10 mouse cellular contexts compared by ENCODE assay signal in the genomic region with DNA sequence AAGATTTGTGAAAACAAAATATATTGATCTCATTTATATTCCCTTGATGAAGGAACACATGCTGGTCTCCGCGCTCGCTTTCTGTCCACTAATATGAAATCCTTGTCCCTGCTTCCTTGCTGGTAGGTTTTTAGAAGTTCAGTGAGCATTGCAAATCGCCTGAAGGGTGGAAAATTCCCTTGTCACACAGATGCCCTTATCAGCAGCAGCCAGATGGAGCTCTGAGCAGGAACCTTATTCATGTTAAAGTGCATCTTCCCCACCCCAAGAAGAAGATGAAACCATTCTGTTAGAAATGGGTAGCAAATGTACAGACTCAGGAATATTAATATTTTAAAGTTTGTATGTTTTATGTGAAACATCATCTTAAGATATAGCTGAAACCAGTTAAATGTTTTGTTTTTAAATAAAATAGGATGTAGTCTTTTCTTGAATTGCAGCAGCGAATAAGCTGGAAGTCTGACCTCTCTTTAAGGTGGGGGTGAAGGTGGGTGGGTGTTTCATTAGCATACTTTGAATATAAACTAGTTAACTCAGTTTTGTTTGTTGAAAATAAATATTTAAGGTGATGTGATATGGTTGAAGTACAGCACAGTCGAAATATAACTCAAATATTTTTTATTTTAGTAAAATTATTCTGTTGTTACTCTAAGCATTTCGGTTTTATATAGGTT. TPM values are rescaled to one million over a fixed set of nuclear protein-coding genes. Genes with fewer than 3 reads are reported as not detected.
A peak's percentile ranks its signal among the peaks of the same experiment; 100 is the strongest.
DNase-seq lines count a peak whose midpoint lies in the region; ATAC-seq lines count a peak whose summit lies in the region.
"Had no signal": no experiment of that assay in that cellular context is flagged by ENCODE, and none has a peak within 500 bp of the region (broad histone marks: within the 10 kb centered on the region; RNA-seq: fewer than 3 reads in every experiment).

No protein-coding gene starts in this region.

- 62% methylated on average over 7 of the region's 7 CpGs for WGBS in liver, embryonic 15.5 days (ENCODE audit: insufficient replicate concordance)
- WGBS in kidney, embryonic 15.5 days: 91% methylated on average over 7 of the region's 7 CpGs

- peak; percentile 97 for ATAC-seq in liver, embryonic 15.5 days (ENCODE audit: insufficient read depth)
- no peak for ATAC-seq in kidney, embryonic 15.5 days (replicated peaks; ENCODE audit: low FRiP score)

- H3K9ac ChIP-seq in liver, embryonic 15.5 days: no peak overlapping the region
- H3K9ac ChIP-seq in kidney, embryonic 15.5 days: no peak overlapping the region

- no peak overlapping the region; the same call in 1 of the 2 replicates for H3K4me3 ChIP-seq in liver, embryonic 15.5 days (replicated peaks)
- no peak overlapping the region for H3K4me3 ChIP-seq in kidney, embryonic 15.5 days (replicated peaks)

- no peaks in the 10 kb centered on the region for H3K27me3 ChIP-seq in liver, embryonic 15.5 days
- no peaks in the 10 kb centered on the region for H3K27me3 ChIP-seq in kidney, embryonic 15.5 days

- intact Hi-C loops in left cerebral cortex, postnatal 4 days (cut with DNase I): no loop called here

- peaks cover 27% of the 10 kb centered on the region for H3K36me3 ChIP-seq in liver, embryonic 15.5 days (replicated peaks)
- peaks cover 59% of the 10 kb centered on the region for H3K36me3 ChIP-seq in kidney, embryonic 15.5 days

- peak; percentile 16 for DNase-seq in left cerebral cortex, postnatal 4 days
- DNase-seq in left cerebral cortex, adult 9 months (ENCODE audit: low spot score in 2 of 2): no peak
- DNase-seq in c-Kit-positive CD71-negative TER-119-negative erythroid progenitor cells, embryonic 14.5 days (ENCODE audit: low read depth): peak; percentile 34
- peak; percentile 21 to 55 for DNase-seq in spleen, postnatal 14 days (ENCODE audit: low spot score in 2 of 2)
- DNase-seq in right cerebral cortex, postnatal 25 days: no peak
- no peak for DNase-seq in urinary bladder, postnatal 25 days (ENCODE audit: low spot score)
- DNase-seq: gastrocnemius, postnatal 25 days had no signal

- peak overlapping the region; percentile 80 for H3K27ac ChIP-seq in liver, embryonic 15.5 days (replicated peaks)
- H3K27ac ChIP-seq in kidney, embryonic 15.5 days: no peak overlapping the region

- no peaks in the 10 kb centered on the region for H3K9me3 ChIP-seq in liver, embryonic 15.5 days (replicated peaks)
- no peaks in the 10 kb centered on the region for H3K9me3 ChIP-seq in kidney, embryonic 15.5 days (replicated peaks)

- H3K4me2 ChIP-seq in liver, embryonic 15.5 days: peak overlapping the region; percentile 49
- H3K4me2 ChIP-seq in kidney, embryonic 15.5 days: no peak overlapping the region

- H3K4me1 ChIP-seq in liver, embryonic 15.5 days (replicated peaks): peaks cover 20% of the 10 kb centered on the region
- no peaks in the 10 kb centered on the region for H3K4me1 ChIP-seq in kidney, embryonic 15.5 days

RNA-seq across cellular contexts. Expression of gene Myo3b, which starts 39.7 kb away (rescaled TPM):
- 1 to 10 TPM; 1.1 to 1.3 TPM for total RNA-seq in left cerebral cortex, postnatal 4 days (2021)
- not detected in 2 replicates for polyA plus RNA-seq in liver, embryonic 15.5 days (2015; fragmentation: Nextera tagmentation; extraction: Ambion mirVana)
- 0.43 and 0.44 TPM in 2 replicates for polyA plus RNA-seq in kidney, embryonic 15.5 days (2015; fragmentation: Nextera tagmentation; extraction: Ambion mirVana)
- total RNA-seq: gastrocnemius, postnatal 25 days; liver, adult 2 months had no signal
- polyA plus RNA-seq: liver, adult 2 months had no signal

Comparison
In these comparisons a context has a peak if more than half of its experiments do, and no peak if none do; other contexts are left out.
1. DNase-seq: peak in left cerebral cortex, postnatal 4 days (single experiment), c-Kit-positive CD71-negative TER-119-negative erythroid progenitor cells, embryonic 14.5 days (single experiment) and spleen, postnatal 14 days (2 of 2); none in left cerebral cortex, adult 9 months (0 of 2), right cerebral cortex, postnatal 25 days (single experiment) and urinary bladder, postnatal 25 days (single experiment).